Mouse (Mus musculus) gastrocnemius, adult 18-20 months (tissue): Measurements from ENCODE around the gene Fam53b. TPM values are rescaled to one million over a fixed set of nuclear protein-coding genes. Genes with fewer than 3 reads are reported as not detected.

Source experiments
- DNase-seq: peaks from one replicate; pipeline ENCODE4 v3.0.0; 2021; ENCODE audit warnings: low spot score
- total RNA-seq, 2 experiments: library from RNA; stranded (reverse); gene quantifications; 2 replicates each; pipeline ENCODE4 v1.2.3; 2021

Fam53b gene
- total RNA-seq, 2 experiments from 2014 or later: 25.7 to 30.2 TPM

DNA sequence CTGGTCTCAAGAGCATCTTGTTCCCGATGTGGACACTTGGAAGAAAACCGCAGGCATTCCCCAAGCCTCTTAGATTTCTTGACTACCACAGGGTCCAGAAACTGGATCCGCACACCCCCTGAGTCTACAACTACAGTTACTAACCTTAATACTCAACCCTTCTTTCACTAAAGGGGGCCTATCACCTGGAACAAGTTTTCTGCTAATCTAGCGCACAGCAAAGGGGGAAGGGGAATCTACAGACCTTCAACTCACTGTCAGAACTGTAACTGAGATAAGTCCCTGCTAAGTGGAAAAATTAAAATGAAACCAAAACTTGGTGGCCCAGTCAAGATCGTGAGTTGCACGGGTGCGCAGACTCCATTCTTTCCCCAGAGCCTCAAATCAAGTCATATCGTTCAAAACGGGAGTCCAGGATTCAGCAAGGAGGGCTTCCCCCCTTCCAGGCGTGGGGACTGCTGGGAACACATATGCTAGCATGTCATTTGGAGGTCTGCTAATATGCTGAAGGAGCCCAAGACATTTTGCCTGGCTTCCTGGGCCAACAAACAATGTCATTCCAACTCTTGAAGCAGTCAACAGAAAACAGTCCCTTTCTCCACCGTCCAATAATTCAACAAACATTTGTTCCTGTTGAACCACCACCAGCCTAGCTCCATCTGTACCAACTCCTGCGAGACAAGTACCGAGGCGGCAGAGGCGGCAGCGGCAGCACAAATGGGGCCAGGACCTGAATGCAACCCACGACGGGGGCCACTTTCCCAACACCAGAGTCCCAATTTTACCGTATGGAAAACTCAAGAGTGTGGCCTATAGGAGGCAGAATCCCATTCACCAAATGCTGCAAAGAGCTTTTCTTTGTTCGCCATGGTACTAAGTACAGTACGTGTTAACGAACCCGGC, 1.7 kb downstream of the Fam53b start:
- peak; percentile 42 for DNase-seq

GRCm38 (mm10) chr7:132810879-132811278, 2.8 kb downstream of the Fam53b start:
- peak; percentile 95 for DNase-seq

- DNase-seq: peak; percentile 80
Measured at GRCm38 (mm10) chr7:132810368-132810767, 3.3 kb downstream of the Fam53b start.

DNA sequence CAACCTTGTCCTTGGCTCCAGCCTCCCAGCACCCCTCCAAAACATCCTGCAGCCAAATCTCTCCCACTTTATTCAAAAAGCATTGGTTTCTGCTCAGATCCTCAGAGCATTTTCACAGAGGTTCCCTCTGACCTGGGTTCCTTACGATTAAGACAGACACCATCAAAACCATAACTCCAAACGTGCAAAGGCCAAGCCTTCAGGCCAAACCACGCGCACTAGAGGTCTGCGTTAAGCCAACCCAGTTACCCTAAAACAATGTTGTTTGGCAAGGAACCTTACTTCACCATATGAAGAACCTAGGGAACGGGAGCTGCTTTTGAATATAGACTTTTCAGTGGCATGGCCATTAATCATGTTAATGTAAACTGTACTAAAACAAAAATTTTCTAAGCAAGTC, 4.0 kb downstream of the Fam53b start:
- no peak for DNase-seq

GRCm38 (mm10) chr7:132808841-132809682, 4.6 kb downstream of the Fam53b start:
- peak; percentile 72 for DNase-seq

GRCm38 (mm10) chr7:132808051-132808796, 5.5 kb downstream of the Fam53b start:
- DNase-seq: peak; percentile 77

DNA sequence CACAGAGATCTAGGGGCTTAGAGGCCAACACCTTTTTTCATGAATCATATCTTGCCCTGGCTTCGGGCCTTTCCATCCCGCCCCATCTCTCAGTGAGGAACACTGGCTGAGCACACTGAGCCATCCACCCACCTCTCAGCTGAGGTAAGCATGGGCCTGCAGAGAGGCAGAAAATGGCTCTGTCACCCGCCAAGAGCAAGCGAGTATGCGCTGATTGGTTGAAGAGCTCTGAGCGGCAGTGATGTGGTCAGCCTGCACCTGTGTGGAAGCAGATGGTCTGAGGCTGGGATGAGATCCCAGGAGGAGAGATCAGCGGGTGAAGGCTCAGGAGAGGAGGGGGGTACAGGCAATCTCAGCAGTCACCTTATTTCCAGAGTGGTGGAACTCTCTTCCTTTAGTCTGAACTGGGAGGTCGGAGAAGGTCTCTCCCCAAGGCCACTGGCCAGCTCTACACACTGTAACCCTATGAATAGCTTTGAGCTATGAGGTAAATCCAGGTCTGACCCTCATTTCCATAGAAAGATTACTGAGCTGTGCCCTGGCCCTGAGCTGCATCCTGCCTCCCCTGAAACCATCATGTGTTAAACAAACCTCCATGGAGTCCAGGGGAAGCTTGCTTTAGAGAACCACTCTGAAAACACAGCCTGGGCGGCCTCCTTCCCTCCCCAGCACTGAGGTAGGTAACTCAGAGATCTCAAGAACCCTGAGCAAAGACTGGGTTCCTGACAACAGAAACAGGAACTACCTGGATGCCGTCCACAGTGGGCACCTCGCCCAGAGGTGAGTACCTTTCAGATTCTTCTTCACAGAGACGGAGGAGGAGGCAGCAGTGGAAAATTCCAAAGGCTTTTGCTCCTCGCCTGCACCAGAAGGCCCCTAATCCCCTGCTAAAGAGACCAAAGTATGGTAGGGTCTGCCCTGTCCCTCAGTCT, 6.5 kb downstream of the Fam53b start:
- no peak for DNase-seq

DNA sequence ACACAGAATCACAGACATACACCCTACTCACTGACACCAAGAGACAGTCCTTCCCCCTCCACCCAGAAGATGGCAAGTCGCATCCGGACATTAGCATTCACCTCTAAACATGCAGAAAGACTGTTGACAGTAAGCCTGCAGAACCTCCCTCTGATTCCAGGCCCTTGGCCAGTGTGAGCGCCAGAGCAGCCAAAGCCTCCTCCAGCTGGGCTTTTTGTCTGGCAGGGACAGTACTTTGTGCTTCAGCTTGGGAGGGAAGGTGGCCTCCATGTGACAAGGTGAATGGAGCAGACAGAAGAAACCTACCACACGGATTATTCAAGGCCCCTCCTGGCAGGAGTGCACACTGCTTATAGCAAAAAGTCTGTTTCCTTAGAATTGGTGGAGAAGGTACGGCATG, 7.4 kb downstream of the Fam53b start:
- DNase-seq: peak; percentile 74

- DNase-seq: no peak
Measured at GRCm38 (mm10) chr7:132804951-132805350, 8.7 kb downstream of the Fam53b start.

- no peak for DNase-seq
Measured at GRCm38 (mm10) chr7:132804461-132804860, 9.2 kb downstream of the Fam53b start.

DNA sequence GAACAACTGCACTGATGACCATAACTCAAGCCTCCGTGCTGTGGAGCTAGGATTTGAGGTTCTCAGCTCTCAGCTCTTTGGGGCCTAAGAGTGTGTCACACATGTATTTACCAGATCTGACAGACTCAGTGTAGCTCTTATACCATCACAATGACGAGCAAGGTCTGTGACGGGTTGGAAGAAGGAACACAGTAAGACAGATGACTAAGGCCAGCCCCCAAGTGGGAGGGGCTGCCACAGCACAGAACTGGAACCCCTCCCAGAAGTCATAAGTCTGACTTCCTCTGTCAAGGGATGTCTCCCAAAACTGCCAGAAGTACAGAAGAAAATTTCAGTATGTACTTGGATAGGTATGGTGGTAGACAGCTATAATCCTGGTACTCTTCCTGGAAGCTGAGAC, 9.7 kb downstream of the Fam53b start:
- no peak for DNase-seq

DNA sequence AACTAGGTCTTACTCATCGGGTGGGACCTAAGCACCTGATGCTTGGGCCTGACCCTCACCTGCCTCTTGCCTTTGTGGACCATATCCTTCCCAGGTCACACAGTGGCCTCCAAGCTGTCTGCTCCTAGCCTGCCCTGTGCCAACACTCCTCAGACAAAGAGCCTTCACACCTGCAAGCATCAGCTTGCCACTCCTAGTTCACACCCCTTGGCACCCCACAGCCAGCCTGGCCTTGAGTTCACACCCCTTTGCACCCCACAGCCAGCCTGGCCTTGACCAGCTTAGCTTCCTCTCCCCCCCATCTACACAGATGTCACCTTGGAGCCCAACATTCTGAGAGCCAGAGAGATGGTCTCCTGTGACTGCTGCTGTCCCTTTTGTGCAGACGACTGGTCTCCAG, 10.3 kb downstream of the Fam53b start:
- no peak for DNase-seq

- no peak for DNase-seq
Measured at GRCm38 (mm10) chr7:132802691-132803090, 11.0 kb downstream of the Fam53b start.

DNA sequence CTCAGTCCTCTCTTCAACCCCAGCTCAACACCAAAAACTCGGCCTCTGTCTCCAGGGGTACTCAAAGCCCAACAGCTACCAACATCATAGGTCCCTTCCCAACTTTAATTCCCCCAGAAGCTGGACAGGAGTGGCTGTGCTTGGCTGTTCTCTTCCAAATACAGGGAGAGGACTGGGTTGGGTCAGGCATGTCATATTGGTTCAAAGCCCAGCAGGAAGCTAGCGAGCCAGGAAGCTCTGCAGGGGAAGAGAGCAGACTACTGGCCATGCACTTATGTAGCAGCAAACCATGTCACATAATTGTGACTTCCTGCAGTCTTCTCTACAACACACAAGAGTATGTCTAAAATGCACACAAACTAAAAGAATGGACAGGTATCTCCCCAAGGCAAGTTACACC, 11.6 kb downstream of the Fam53b start:
- no peak for DNase-seq

DNA sequence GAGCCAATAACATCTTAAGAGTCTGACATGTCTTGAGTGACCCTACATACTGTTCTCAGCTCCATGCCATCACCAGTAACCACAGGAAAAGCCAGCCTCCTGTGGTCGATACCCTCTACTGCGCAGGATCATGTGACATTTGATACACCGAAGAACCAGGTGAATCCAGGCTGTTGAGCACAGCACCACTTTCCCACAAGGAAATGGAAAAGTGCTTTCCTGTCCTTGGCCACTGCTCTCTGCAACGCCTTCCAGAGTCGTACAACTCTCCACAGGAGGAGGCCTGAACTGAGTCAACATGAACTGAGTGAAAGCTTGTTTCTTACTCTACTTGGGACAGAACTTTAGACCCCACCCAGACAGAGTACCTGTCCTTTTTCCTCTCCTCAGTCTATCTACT, 12.2 kb downstream of the Fam53b start:
- no peak for DNase-seq

DNA sequence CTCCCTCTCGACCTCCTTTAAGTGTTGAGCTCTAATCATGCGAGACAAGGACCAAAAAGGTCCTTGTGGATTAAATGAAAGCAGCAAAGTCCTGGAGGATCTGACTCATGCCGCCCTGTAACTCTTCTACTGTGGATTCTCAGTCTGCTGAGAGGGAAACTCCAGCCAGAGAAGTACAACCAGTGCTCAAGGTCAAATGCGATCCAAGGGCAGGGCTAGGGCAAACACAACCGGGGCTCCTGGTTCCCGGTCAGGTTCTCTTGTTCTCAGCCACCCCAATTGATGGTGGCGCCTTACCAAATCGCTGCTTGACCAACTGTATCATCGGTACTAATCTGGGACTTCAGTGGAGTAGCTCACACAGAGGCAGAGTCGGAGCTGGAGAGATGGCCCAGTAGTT, 12.8 kb downstream of the Fam53b start:
- DNase-seq: no peak

DNA sequence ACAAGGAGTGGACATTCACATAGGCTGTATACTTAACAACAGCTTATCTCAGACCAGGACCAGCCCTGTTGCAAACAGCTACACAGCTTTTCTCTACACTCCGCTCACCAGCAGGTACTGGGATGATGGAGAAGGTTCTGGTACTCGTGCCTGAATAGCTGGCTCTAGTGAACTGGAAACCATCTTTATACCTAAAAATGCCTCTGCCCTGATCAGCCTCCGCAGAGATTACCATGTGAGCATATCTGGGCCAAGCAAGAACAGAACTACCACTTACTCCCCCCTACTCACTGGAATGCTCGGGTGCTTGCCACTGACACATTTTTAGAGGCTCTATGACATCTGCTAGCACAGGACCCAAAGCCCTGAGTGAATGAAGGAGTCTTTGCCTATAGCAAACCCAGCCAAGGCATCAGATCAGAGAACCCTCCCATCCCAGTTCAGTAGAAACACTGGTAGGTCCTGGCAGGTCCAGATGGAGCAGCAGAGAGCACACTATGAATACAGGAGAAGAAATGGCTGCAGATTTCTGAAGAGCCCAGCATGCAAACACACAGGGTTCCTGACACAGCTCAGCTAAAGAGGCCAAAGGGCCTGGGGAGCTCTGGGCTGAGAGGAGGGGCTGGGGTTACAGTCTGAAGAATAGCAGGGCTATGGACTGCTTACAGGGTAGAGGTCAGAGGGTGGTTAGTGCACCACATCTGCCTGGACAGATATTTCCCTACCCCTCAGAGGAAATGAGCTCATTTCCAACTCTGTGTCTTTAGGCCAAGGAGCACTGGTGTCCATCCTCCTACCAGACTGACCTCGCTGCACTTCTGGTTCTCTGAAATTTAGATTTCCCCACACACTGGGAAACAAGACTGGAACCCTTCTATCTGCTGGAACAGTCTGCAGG, 14.3 kb downstream of the Fam53b start:
- no peak for DNase-seq

GRCm38 (mm10) chr7:132795141-132795540, 18.5 kb downstream of the Fam53b start:
- no peak for DNase-seq

DNA sequence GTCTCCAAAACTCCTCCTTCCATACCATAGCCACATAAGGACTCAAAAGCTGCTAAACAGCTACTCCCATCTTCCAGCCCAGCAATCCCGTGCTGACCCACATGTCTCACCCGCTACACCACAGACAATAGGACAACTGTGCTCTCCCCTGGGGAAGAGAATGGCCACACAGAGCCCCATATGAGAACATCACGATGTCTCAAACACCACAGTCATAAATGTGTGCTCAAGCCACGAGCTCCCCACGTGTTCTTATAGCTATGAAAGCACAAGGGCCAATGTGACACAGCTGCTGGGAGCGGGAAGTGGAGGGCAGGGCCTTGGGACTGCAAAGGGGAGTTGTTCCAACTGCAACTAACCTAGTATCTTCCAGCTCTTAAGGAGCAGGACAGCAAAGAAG, 20.2 kb downstream of the Fam53b start:
- no peak for DNase-seq
